Mouse (Mus musculus) adrenal gland, adult 8-10 months (tissue): ENCODE results near the gene Pnmt. TPM values are rescaled to one million over a fixed set of nuclear protein-coding genes. Genes with fewer than 3 reads are reported as not detected.

Experiments
- DNase-seq: peaks from one replicate; pipeline ENCODE4 v3.0.0; 2022
- total RNA-seq, 4 experiments: library from RNA; stranded (reverse); gene quantifications; 2 replicates each; pipeline ENCODE4 v1.2.4; 2022

Gene Pnmt
- 1,000 to 10,000 TPM in 1 of 4 experiments, 100 to 1,000 TPM in 3; 210 to 1,003 (median 584) TPM for total RNA-seq

GRCm38 (mm10) chr11:98385638-98386585 lies at the start of gene Pnmt:
Gene Pnmt, plus strand, starts transcription at chr11:98386450.
- no peak for DNase-seq

GRCm38 (mm10) chr11:98338507-98338961 lies 47.7 kb upstream of the Pnmt start:
- no peak for DNase-seq

GRCm38 (mm10) chr11:98339071-98339501 lies 47.2 kb upstream of the Pnmt start:
- no peak for DNase-seq

- DNase-seq: no peak
Measured at GRCm38 (mm10) chr11:98339679-98340287, 46.5 kb upstream of the Pnmt start.

- DNase-seq: no peak
Measured at GRCm38 (mm10) chr11:98340597-98340996, 45.7 kb upstream of the Pnmt start.

- DNase-seq: no peak
Measured at GRCm38 (mm10) chr11:98341174-98341573, 45.1 kb upstream of the Pnmt start.

GRCm38 (mm10) chr11:98342000-98342945 lies 44.0 kb upstream of the Pnmt start:
- peak; percentile 84 for DNase-seq

GRCm38 (mm10) chr11:98345253-98345652 lies 41.0 kb upstream of the Pnmt start:
- peak; percentile 52 for DNase-seq

GRCm38 (mm10) chr11:98346168-98346567 lies 40.1 kb upstream of the Pnmt start:
- DNase-seq: no peak

GRCm38 (mm10) chr11:98347385-98348082 lies 38.7 kb upstream of the Pnmt start:
- DNase-seq: no peak

- DNase-seq: no peak
Measured at GRCm38 (mm10) chr11:98348083-98348961, 37.9 kb upstream of the Pnmt start, which contains the start of gene Ppp1r1b. Gene Ppp1r1b, plus strand, starts transcription at chr11:98348404.

GRCm38 (mm10) chr11:98349308-98349707 lies 36.9 kb upstream of the Pnmt start:
- no peak for DNase-seq

- no peak for DNase-seq
Measured at GRCm38 (mm10) chr11:98352272-98352990, 33.8 kb upstream of the Pnmt start.

GRCm38 (mm10) chr11:98353651-98354211 lies 32.5 kb upstream of the Pnmt start:
- no peak for DNase-seq

- no peak for DNase-seq
Measured at GRCm38 (mm10) chr11:98354445-98354844, 31.8 kb upstream of the Pnmt start.

- DNase-seq: no peak
Measured at GRCm38 (mm10) chr11:98355732-98356299, 30.4 kb upstream of the Pnmt start.

- DNase-seq: no peak
Measured at GRCm38 (mm10) chr11:98356625-98357394, 29.4 kb upstream of the Pnmt start.
